Mouse (Mus musculus) hindbrain, embryonic 13.5 days (tissue): ENCODE results near the gene Fam219b. TPM values are rescaled to one million over a fixed set of nuclear protein-coding genes. Genes with fewer than 3 reads are reported as not detected.
A peak's percentile ranks its signal among the peaks of the same experiment; 100 is the strongest.

Experiments
- ATAC-seq: fragments of 200-750 bp; cut with Nextera tagmentation; 2 replicates; pipeline ENCODE4 v1.8.0; 2017; ENCODE audit warnings: moderate TSS enrichment; ENCODE audit not compliant: low FRiP score
- H3K27ac ChIP-seq: fragments of 300-500 bp; sonication (generic); 2 replicates; pipeline ENCODE4 v1.5.1; 2015; ENCODE audit warnings: inconsistent platforms, mild to moderate bottlenecking, moderate library complexity
- H3K27me3 ChIP-seq: fragments of 300-500 bp; sonication (generic); 2 replicates; pipeline ENCODE4 v1.6.1; 2015; ENCODE audit warnings: mild to moderate bottlenecking, inconsistent platforms
- H3K36me3 ChIP-seq: fragments of 300-500 bp; sonication (generic); 2 replicates; pipeline ENCODE4 v1.6.1; 2015; ENCODE audit warnings: mild to moderate bottlenecking, inconsistent platforms
- H3K4me1 ChIP-seq: fragments of 300-500 bp; sonication (generic); replicated peaks from 2 replicates; pipeline ENCODE4 v1.6.1; 2015; ENCODE audit warnings: inconsistent platforms
- H3K4me2 ChIP-seq: fragments of 300-500 bp; sonication (generic); 2 replicates; pipeline ENCODE4 v1.6.1; 2015; ENCODE audit warnings: inconsistent platforms, mild to moderate bottlenecking, moderate library complexity
- H3K4me3 ChIP-seq: fragments of 300-500 bp; sonication (generic); 2 replicates; pipeline ENCODE4 v1.5.1; 2015; ENCODE audit warnings: mild to moderate bottlenecking, inconsistent platforms
- H3K9ac ChIP-seq: fragments of 300-500 bp; sonication (generic); 2 replicates; pipeline ENCODE4 v1.6.1; 2015; ENCODE audit warnings: mild to moderate bottlenecking, inconsistent platforms
- H3K9me3 ChIP-seq: fragments of 300-500 bp; sonication (generic); 2 replicates; pipeline ENCODE4 v1.6.1; 2016; ENCODE audit warnings: inconsistent platforms
- WGBS: fragments of 180-500 bp; shearing (Covaris S2); methylation state at CpG from one replicate; pipeline ENCODE4 v1.1.7; 2015; 5-methylcytosine and 5-hydroxymethylcytosine counted together
- polyA plus RNA-seq: library from polyadenylated mRNA; unstranded; fragments of >200 nt; fragmentation: Nextera tagmentation; extraction: Ambion mirVana; gene quantifications from 2 replicates; pipeline ENCODE4 v1.2.1, GENCODE M21; 2015

Fam219b gene
- polyA plus RNA-seq, 1 experiment from 2014 or later: 21.6 TPM

- H3K36me3 ChIP-seq: no peaks in the 10 kb centered on the region
- H3K9ac ChIP-seq: no peak overlapping the region
- H3K27me3 ChIP-seq: peaks cover 8% of the 10 kb centered on the region; the same call in 1 of the 2 replicates
- H3K27ac ChIP-seq: no peak overlapping the region
- peaks cover 18% of the 10 kb centered on the region for H3K4me1 ChIP-seq
- ATAC-seq: no peak
- WGBS: 83% methylated on average over 3 of the region's 3 CpGs
- H3K4me3 ChIP-seq: no peak overlapping the region
- no peak overlapping the region for H3K4me2 ChIP-seq
- H3K9me3 ChIP-seq: no peaks in the 10 kb centered on the region
Measured at GRCm38 (mm10) chr9:57557215-57557614, 19.9 kb downstream of the Fam219b start.

GRCm38 (mm10) chr9:57558625-57559024 is 21.3 kb downstream of the Fam219b start:
- Histone ChIP-seq H3K27me3 (peaks cover 8% of the 10 kb centered on the region; the same call in 1 of the 2 replicates), H3K4me1 (peaks cover 25% of the 10 kb centered on the region), H3K36me3 (no peaks in the 10 kb centered on the region), H3K4me2 (no peak overlapping the region), H3K9ac (no peak overlapping the region), H3K4me3 (no peak overlapping the region), H3K27ac (no peak overlapping the region), H3K9me3 (no peaks in the 10 kb centered on the region)
- no peak for ATAC-seq
- WGBS: 87% methylated on average over 4 of the region's 4 CpGs

GRCm38 (mm10) chr9:57559568-57559967 is 22.2 kb downstream of the Fam219b start:
- 77% methylated on average over 2 of the region's 2 CpGs for WGBS
- no peaks in the 10 kb centered on the region for H3K36me3 ChIP-seq

GRCm38 (mm10) chr9:57560263-57560662 is 22.9 kb downstream of the Fam219b start:
- peak overlapping the region; percentile 68 for H3K4me3 ChIP-seq
- 25% methylated on average over 7 of the region's 7 CpGs for WGBS
- no peaks in the 10 kb centered on the region for H3K9me3 ChIP-seq
- peak overlapping the region; percentile 74 for H3K9ac ChIP-seq
- peak overlapping the region; percentile 89 for H3K27ac ChIP-seq
- H3K27me3 ChIP-seq: peaks cover 8% of the 10 kb centered on the region; the same call in 1 of the 2 replicates
- H3K4me2 ChIP-seq: peak overlapping the region; percentile 90
- no peaks in the 10 kb centered on the region for H3K36me3 ChIP-seq
- peak; percentile 8; the same call in 1 of the 2 replicates for ATAC-seq
- peaks cover 33% of the 10 kb centered on the region for H3K4me1 ChIP-seq

More at GRCm38 (mm10) chr9:57559568-57559967, 22.2 kb downstream of the Fam219b start:
- H3K27ac ChIP-seq: no peak overlapping the region
- peaks cover 8% of the 10 kb centered on the region; the same call in 1 of the 2 replicates for H3K27me3 ChIP-seq
- no peak overlapping the region for H3K4me3 ChIP-seq
- no peaks in the 10 kb centered on the region for H3K9me3 ChIP-seq
- peaks cover 28% of the 10 kb centered on the region for H3K4me1 ChIP-seq
- no peak for ATAC-seq
- no peak overlapping the region for H3K9ac ChIP-seq
- H3K4me2 ChIP-seq: no peak overlapping the region

- ATAC-seq: peak; percentile 100
- under 1% methylated on average over 37 of the region's 37 CpGs for WGBS
- H3K4me3 ChIP-seq: peak within 1 kb of the TSS; percentile 68
Measured at GRCm38 (mm10) chr9:57560861-57561710, 23.8 kb downstream of the Fam219b start, which contains the start of gene Scamp2. Gene Scamp2, plus strand, starts transcription at chr9:57560943.

GRCm38 (mm10) chr9:57561711-57562099 is 24.4 kb downstream of the Fam219b start:
- 84% methylated on average over 13 of the region's 13 CpGs for WGBS
- no peak for ATAC-seq

More at GRCm38 (mm10) chr9:57560861-57561710, 23.8 kb downstream of the Fam219b start, which contains the start of gene Scamp2:
- Histone ChIP-seq H3K36me3 (no peaks in the 10 kb centered on the region), H3K9me3 (no peaks in the 10 kb centered on the region), H3K9ac (peak within 1 kb of the TSS; percentile 74), H3K4me2 (peak within 1 kb of the TSS; percentile 90), H3K4me1 (peaks cover 41% of the 10 kb centered on the region), H3K27ac (peak within 1 kb of the TSS; percentile 89), H3K27me3 (peaks cover 8% of the 10 kb centered on the region; the same call in 1 of the 2 replicates)

GRCm38 (mm10) chr9:57562896-57563372 is 25.6 kb downstream of the Fam219b start:
- Histone ChIP-seq H3K36me3 (peaks cover 3% of the 10 kb centered on the region), H3K27me3 (peaks cover 8% of the 10 kb centered on the region; the same call in 1 of the 2 replicates), H3K9me3 (no peaks in the 10 kb centered on the region), H3K27ac (no peak overlapping the region), H3K4me1 (peaks cover 42% of the 10 kb centered on the region), H3K9ac (peak overlapping the region; percentile 55), H3K4me3 (no peak overlapping the region), H3K4me2 (no peak overlapping the region)
- WGBS: 81% methylated on average over 4 of the region's 4 CpGs
- ATAC-seq: no peak

More at GRCm38 (mm10) chr9:57561711-57562099, 24.4 kb downstream of the Fam219b start:
- H3K27me3 ChIP-seq: peaks cover 8% of the 10 kb centered on the region; the same call in 1 of the 2 replicates
- H3K4me2 ChIP-seq: peak overlapping the region; percentile 90
- H3K27ac ChIP-seq: no peak overlapping the region
- H3K9me3 ChIP-seq: no peaks in the 10 kb centered on the region
- H3K4me1 ChIP-seq: peaks cover 42% of the 10 kb centered on the region
- H3K9ac ChIP-seq: peak overlapping the region; percentile 74; the same call in 1 of the 2 replicates
- H3K4me3 ChIP-seq: peak overlapping the region; percentile 68
- no peaks in the 10 kb centered on the region for H3K36me3 ChIP-seq

- H3K4me3 ChIP-seq: no peak overlapping the region
- no peak overlapping the region for H3K4me2 ChIP-seq
- 90% methylated on average over 6 of the region's 6 CpGs for WGBS
Measured at GRCm38 (mm10) chr9:57564609-57565008, 27.3 kb downstream of the Fam219b start.

GRCm38 (mm10) chr9:57565741-57566221 is 28.5 kb downstream of the Fam219b start:
- no peak overlapping the region for H3K4me3 ChIP-seq
- WGBS: 53% methylated on average over 10 of the region's 10 CpGs
- H3K9me3 ChIP-seq: no peaks in the 10 kb centered on the region
- ATAC-seq: no peak
- H3K27me3 ChIP-seq: no peaks in the 10 kb centered on the region
- H3K4me1 ChIP-seq: peaks cover 38% of the 10 kb centered on the region
- no peak overlapping the region for H3K4me2 ChIP-seq
- H3K9ac ChIP-seq: peak overlapping the region; percentile 24; the same call in 1 of the 2 replicates
- H3K27ac ChIP-seq: peak overlapping the region; percentile 60
- H3K36me3 ChIP-seq: peaks cover 30% of the 10 kb centered on the region

More at GRCm38 (mm10) chr9:57564609-57565008, 27.3 kb downstream of the Fam219b start:
- no peak overlapping the region for H3K9ac ChIP-seq
- H3K27me3 ChIP-seq: no peaks in the 10 kb centered on the region
- H3K27ac ChIP-seq: no peak overlapping the region
- ATAC-seq: no peak
- H3K9me3 ChIP-seq: no peaks in the 10 kb centered on the region
- H3K4me1 ChIP-seq: peaks cover 42% of the 10 kb centered on the region
- H3K36me3 ChIP-seq: peaks cover 19% of the 10 kb centered on the region

- Histone ChIP-seq H3K36me3 (peaks cover 39% of the 10 kb centered on the region), H3K9me3 (no peaks in the 10 kb centered on the region), H3K27me3 (no peaks in the 10 kb centered on the region), H3K27ac (no peak overlapping the region), H3K4me1 (peaks cover 31% of the 10 kb centered on the region), H3K4me3 (no peak overlapping the region), H3K9ac (no peak overlapping the region; the same call in 1 of the 2 replicates), H3K4me2 (no peak overlapping the region)
- ATAC-seq: no peak
- 63% methylated on average over 8 of the region's 8 CpGs for WGBS
Measured at GRCm38 (mm10) chr9:57566846-57567245, 29.5 kb downstream of the Fam219b start.

GRCm38 (mm10) chr9:57568500-57568899 is 31.2 kb downstream of the Fam219b start:
- no peaks in the 10 kb centered on the region for H3K9me3 ChIP-seq
- no peak overlapping the region for H3K4me2 ChIP-seq
- peaks cover 44% of the 10 kb centered on the region for H3K36me3 ChIP-seq
- no peak overlapping the region for H3K9ac ChIP-seq
- ATAC-seq: no peak
- H3K4me1 ChIP-seq: peaks cover 18% of the 10 kb centered on the region
- no peak overlapping the region for H3K4me3 ChIP-seq
- no peak overlapping the region for H3K27ac ChIP-seq
- 96% methylated on average over 6 of the region's 6 CpGs for WGBS
- no peaks in the 10 kb centered on the region for H3K27me3 ChIP-seq

GRCm38 (mm10) chr9:57574397-57574796 is 37.1 kb downstream of the Fam219b start:
- H3K27me3 ChIP-seq: no peaks in the 10 kb centered on the region
- H3K4me1 ChIP-seq: no peaks in the 10 kb centered on the region
- no peak overlapping the region for H3K27ac ChIP-seq
- H3K9me3 ChIP-seq: no peaks in the 10 kb centered on the region
- peaks cover 53% of the 10 kb centered on the region for H3K36me3 ChIP-seq
- no peak overlapping the region for H3K9ac ChIP-seq
- no peak overlapping the region for H3K4me3 ChIP-seq
- no peak overlapping the region for H3K4me2 ChIP-seq
- ATAC-seq: no peak
